Mouse (Mus musculus) MEL (cell line): Measurements from ENCODE around the gene Fbxo9. TPM values are rescaled to one million over a fixed set of nuclear protein-coding genes. Genes with fewer than 3 reads are reported as not detected.
"Not testable (repeated sequence)": the region's sequence is repeated elsewhere in the genome, so short reads cannot be mapped to it uniquely, and the experiment has no call there.

ENCODE experiments used
- DNase-seq: peaks from one replicate; pipeline ENCODE4 v3.0.0; 2011; ENCODE audit warnings: low read depth, low spot score
- H3K27ac ChIP-seq: 2 replicates; pipeline ENCODE4 v1.5.1; 2012; ENCODE audit warnings: low read depth, mild to moderate bottlenecking, control low read depth, low read length, moderate library complexity; ENCODE audit not compliant: control insufficient read depth
- H3K27me3 ChIP-seq, 2 experiments: fragments of 150-350 bp in 1 of 2; sonication (generic) in 1 of 2; 2 replicates each; pipeline ENCODE4 v1.6.1; 2012; ENCODE audit warnings: low read length in 2 of 2, mild to moderate bottlenecking in 2 of 2, improper control_type of control experiment in 1 of 2, moderate library complexity in 1 of 2; ENCODE audit not compliant: insufficient read depth in 2 of 2, control insufficient read depth in 1 of 2
- H3K36me3 ChIP-seq, 2 experiments: 2 replicates each; pipeline ENCODE4 v1.6.1; 2012 to 2014; ENCODE audit warnings: low read length in 2 of 2, improper control_type of control experiment in 1 of 2, inconsistent platforms in 1 of 2, mild to moderate bottlenecking in 1 of 2; ENCODE audit not compliant: insufficient read depth in 2 of 2, control insufficient read depth in 1 of 2
- H3K4me1 ChIP-seq, 2 experiments: fragments of 150-350 bp in 1 of 2; sonication (generic) in 1 of 2; 2 replicates each; pipeline ENCODE4 v1.6.1; 2012; ENCODE audit warnings: low read length in 2 of 2, improper control_type of control experiment in 1 of 2, mild to moderate bottlenecking in 1 of 2; ENCODE audit not compliant: insufficient read depth in 2 of 2, control insufficient read depth in 1 of 2
- H3K4me3 ChIP-seq, 2 experiments: fragments of 150-350 bp in 1 of 2; sonication (generic) in 1 of 2; 2 replicates each; pipeline ENCODE4 v1.5.1; 2012; ENCODE audit warnings: low read depth in 2 of 2, low read length in 2 of 2, mild to moderate bottlenecking in 2 of 2, moderate library complexity in 2 of 2, control low read depth in 1 of 2, improper control_type of control experiment in 1 of 2; ENCODE audit not compliant: control insufficient read depth in 1 of 2, insufficient read depth in 1 of 2
- H3K79me2 ChIP-seq: 2 replicates; pipeline ENCODE4 v1.6.1; 2012; ENCODE audit warnings: mild to moderate bottlenecking, low read length, moderate library complexity; ENCODE audit not compliant: control insufficient read depth, poor library complexity, insufficient read depth
- H3K9ac ChIP-seq: 2 replicates; pipeline ENCODE4 v1.6.1; 2012; ENCODE audit warnings: low read depth, mild to moderate bottlenecking, control low read depth, low read length, moderate library complexity; ENCODE audit not compliant: control insufficient read depth, poor library complexity, severe bottlenecking
- H3K9me3 ChIP-seq: fragments of 150-350 bp; sonication (generic); replicated peaks from 2 replicates; pipeline ENCODE4 v1.6.1; 2012; ENCODE audit warnings: mild to moderate bottlenecking, low read length, improper control_type of control experiment, moderate library complexity; ENCODE audit not compliant: insufficient read depth
- BHLHE40 ChIP-seq: IDR thresholded peaks from 2 replicates; pipeline ENCODE4 v1.6.1; 2012; ENCODE audit warnings: low read depth, mild to moderate bottlenecking, inconsistent platforms, low read length, improper control_type of control experiment, borderline replicate concordance
- CHD2 ChIP-seq: IDR thresholded peaks from 2 replicates; pipeline ENCODE4 v1.6.1; 2011; ENCODE audit warnings: low read length, improper control_type of control experiment
- CTCF ChIP-seq, 3 experiments: IDR thresholded peaks in 2 of 3; conservative IDR thresholded peaks in 1 of 3; 2 replicates each; pipeline ENCODE4 v1.5.1; 2011 to 2012; ENCODE audit warnings: low read length in 3 of 3, low read depth in 2 of 3, mild to moderate bottlenecking in 2 of 3, improper control_type of control experiment in 1 of 3, inconsistent platforms in 1 of 3, mixed read lengths in 1 of 3, moderate library complexity in 1 of 3; ENCODE audit not compliant: control insufficient read depth in 1 of 3, insufficient read depth in 1 of 3, poor library complexity in 1 of 3, severe bottlenecking in 1 of 3
- ELF1 ChIP-seq: IDR thresholded peaks from 2 replicates; pipeline ENCODE4 v1.6.1; 2014; ENCODE audit warnings: low read depth, mild to moderate bottlenecking, inconsistent platforms, low read length, improper control_type of control experiment, moderate library complexity
- EP300 ChIP-seq, 2 experiments: IDR thresholded peaks; 2 replicates each; pipeline ENCODE4 v1.6.1; 2011; ENCODE audit warnings: improper control_type of control experiment in 2 of 2, low read length in 2 of 2, low read depth in 1 of 2, mild to moderate bottlenecking in 1 of 2
- ETS1 ChIP-seq: IDR thresholded peaks from 2 replicates; pipeline ENCODE4 v1.6.1; 2012; ENCODE audit warnings: low read depth, mild to moderate bottlenecking, inconsistent platforms, low read length, improper control_type of control experiment, moderate library complexity
- GABPA ChIP-seq: IDR thresholded peaks from 2 replicates; pipeline ENCODE4 v1.6.1; 2012; ENCODE audit warnings: low read depth, mild to moderate bottlenecking, inconsistent platforms, low read length, improper control_type of control experiment, moderate library complexity
- JUND ChIP-seq: IDR thresholded peaks from 2 replicates; pipeline ENCODE4 v1.6.1; 2011; ENCODE audit warnings: low read depth, mild to moderate bottlenecking, improper control_type of control experiment, low read length
- KAT2A ChIP-seq: conservative IDR thresholded peaks from 2 replicates; pipeline ENCODE4 v1.6.1; 2012; ENCODE audit warnings: low read depth, low read length, improper control_type of control experiment, inconsistent platforms
- MAFK ChIP-seq: IDR thresholded peaks from 2 replicates; pipeline ENCODE4 v1.6.1; 2011; ENCODE audit warnings: low read depth, mild to moderate bottlenecking, low read length, improper control_type of control experiment, borderline replicate concordance
- MAZ ChIP-seq: IDR thresholded peaks from 2 replicates; pipeline ENCODE4 v1.6.1; 2012; ENCODE audit warnings: low read depth, mild to moderate bottlenecking, inconsistent platforms, low read length, improper control_type of control experiment
- MYB ChIP-seq: IDR thresholded peaks from 2 replicates; pipeline ENCODE4 v1.6.1; 2011; ENCODE audit warnings: mild to moderate bottlenecking, low read depth, low read length, improper control_type of control experiment
- NRF1 ChIP-seq: IDR thresholded peaks from 2 replicates; pipeline ENCODE4 v1.6.1; 2014; ENCODE audit warnings: low read depth, mild to moderate bottlenecking, inconsistent platforms, low read length, improper control_type of control experiment, moderate library complexity; ENCODE audit not compliant: poor library complexity, insufficient read depth, severe bottlenecking
- RAD21 ChIP-seq: IDR thresholded peaks from 2 replicates; pipeline ENCODE4 v1.6.1; 2011; ENCODE audit warnings: mild to moderate bottlenecking, low read depth, low read length, improper control_type of control experiment
- RCOR1 ChIP-seq: IDR thresholded peaks from 2 replicates; pipeline ENCODE4 v1.6.1; 2012; ENCODE audit warnings: low read depth, mild to moderate bottlenecking, inconsistent platforms, low read length, improper control_type of control experiment
- SMC3 ChIP-seq: IDR thresholded peaks from 2 replicates; pipeline ENCODE4 v1.6.1; 2011; ENCODE audit warnings: low read depth, low read length, improper control_type of control experiment
- TAL1 ChIP-seq: IDR thresholded peaks from 2 replicates; pipeline ENCODE4 v1.6.1; 2012; ENCODE audit warnings: mild to moderate bottlenecking, inconsistent platforms, low read length, moderate library complexity, mixed read lengths
- TCF12 ChIP-seq: IDR thresholded peaks from 2 replicates; pipeline ENCODE4 v1.6.1; 2014; ENCODE audit warnings: low read depth, mild to moderate bottlenecking, inconsistent platforms, low read length, improper control_type of control experiment, moderate library complexity
- UBTF ChIP-seq: IDR thresholded peaks from 2 replicates; pipeline ENCODE4 v1.6.1; 2012; ENCODE audit warnings: low read depth, mild to moderate bottlenecking, inconsistent platforms, low read length, improper control_type of control experiment, moderate library complexity, borderline replicate concordance; ENCODE audit not compliant: insufficient read depth
- USF2 ChIP-seq, 2 experiments: IDR thresholded peaks; 2 replicates each; pipeline ENCODE4 v1.6.1; 2011 to 2012; ENCODE audit warnings: improper control_type of control experiment in 2 of 2, low read length in 2 of 2, borderline replicate concordance in 1 of 2, inconsistent platforms in 1 of 2, low read depth in 1 of 2, mild to moderate bottlenecking in 1 of 2; ENCODE audit not compliant: insufficient read depth in 1 of 2
- ZC3H11A ChIP-seq: IDR thresholded peaks from 2 replicates; pipeline ENCODE4 v1.6.1; 2012; ENCODE audit warnings: low read depth, mild to moderate bottlenecking, inconsistent platforms, low read length, improper control_type of control experiment
- ZKSCAN1 ChIP-seq: IDR thresholded peaks from 2 replicates; pipeline ENCODE4 v1.6.1; 2012; ENCODE audit warnings: low read depth, mild to moderate bottlenecking, inconsistent platforms, low read length, improper control_type of control experiment, moderate library complexity
- ZMIZ1 ChIP-seq: IDR thresholded peaks from 2 replicates; pipeline ENCODE4 v1.6.1; 2012; ENCODE audit warnings: low read depth, mild to moderate bottlenecking, inconsistent platforms, low read length, improper control_type of control experiment, moderate library complexity
- ZNF384 ChIP-seq: IDR thresholded peaks from 2 replicates; pipeline ENCODE4 v1.6.1; 2012; ENCODE audit warnings: low read depth, mild to moderate bottlenecking, inconsistent platforms, low read length, improper control_type of control experiment
- polyA plus RNA-seq, 2 experiments: library from polyadenylated mRNA; stranded (reverse) in 1 of 2; unstranded in 1 of 2; fragments of >175 nt in 1 of 2; fragments of >200 nt in 1 of 2; gene quantifications; 2 replicates each; pipeline versions ENCODE4 v1.2.1 to v1.2.4; 2012; ENCODE audit warnings: low replicate concordance in 2 of 2, low read depth in 1 of 2; ENCODE audit not compliant: insufficient read length in 2 of 2, insufficient read depth in 1 of 2, missing spikeins in 1 of 2
- total RNA-seq: library from RNA; depleted of rRNA; stranded (reverse); fragments of 300-350 nt; gene quantifications from 2 replicates; pipeline ENCODE4 v1.2.3, GENCODE M21; 2012

The Fbxo9 gene
- total and polyA plus RNA-seq, 3 experiments: 47.0 to 402 (median 56.0) TPM

- TF ChIP-seq TAL1 (no peak), GABPA (no peak)
Measured at GRCm38 (mm10) chr9:78108796-78109239, at the start of gene Fbxo9, which contains the start of gene Ick (continued).

DNA sequence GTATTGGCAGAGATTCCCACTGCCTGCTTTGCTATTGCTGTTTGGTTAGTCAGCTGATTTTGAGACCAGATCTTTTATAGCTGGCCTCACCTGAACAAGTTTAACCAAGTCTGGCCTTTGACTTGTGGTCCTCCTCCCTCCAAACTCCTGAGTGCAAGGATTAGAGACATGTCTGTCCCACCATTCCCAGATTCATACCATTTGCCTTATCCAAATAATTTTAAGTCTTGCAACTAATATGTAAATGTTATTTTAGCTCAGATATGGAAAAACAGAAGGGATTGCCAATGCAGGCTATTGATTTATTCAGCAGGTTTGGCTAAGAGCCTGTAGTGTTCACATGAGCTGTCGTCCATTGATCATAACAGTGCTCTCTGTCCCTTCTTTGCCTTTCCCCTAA lies 48.4 kb upstream of the Fbxo9 start:
- TF ChIP-seq RCOR1 (no peak), ETS1 (no peak), USF2 (IDR thresholded peaks at IDR 0.05; ENCODE audit: borderline replicate concordance in 1 of 2, insufficient read depth in 1 of 2, low read depth in 1 of 2, low read length in 2 of 2) (no peak)
- no peaks in the 10 kb centered on the region for H3K4me1 ChIP-seq
- H3K27ac ChIP-seq: no peak overlapping the region
- no peak overlapping the region for H3K9ac ChIP-seq
- H3K36me3 ChIP-seq: peaks cover 0 to 2% of the 10 kb centered on the region in 2 experiments; a peak in 1 of 4 replicates
- no peak overlapping the region for H3K4me3 ChIP-seq
- no peak for DNase-seq
- no peaks in the 10 kb centered on the region for H3K79me2 ChIP-seq
- no peaks in the 10 kb centered on the region for H3K27me3 ChIP-seq
- H3K9me3 ChIP-seq: no peaks in the 10 kb centered on the region

DNA sequence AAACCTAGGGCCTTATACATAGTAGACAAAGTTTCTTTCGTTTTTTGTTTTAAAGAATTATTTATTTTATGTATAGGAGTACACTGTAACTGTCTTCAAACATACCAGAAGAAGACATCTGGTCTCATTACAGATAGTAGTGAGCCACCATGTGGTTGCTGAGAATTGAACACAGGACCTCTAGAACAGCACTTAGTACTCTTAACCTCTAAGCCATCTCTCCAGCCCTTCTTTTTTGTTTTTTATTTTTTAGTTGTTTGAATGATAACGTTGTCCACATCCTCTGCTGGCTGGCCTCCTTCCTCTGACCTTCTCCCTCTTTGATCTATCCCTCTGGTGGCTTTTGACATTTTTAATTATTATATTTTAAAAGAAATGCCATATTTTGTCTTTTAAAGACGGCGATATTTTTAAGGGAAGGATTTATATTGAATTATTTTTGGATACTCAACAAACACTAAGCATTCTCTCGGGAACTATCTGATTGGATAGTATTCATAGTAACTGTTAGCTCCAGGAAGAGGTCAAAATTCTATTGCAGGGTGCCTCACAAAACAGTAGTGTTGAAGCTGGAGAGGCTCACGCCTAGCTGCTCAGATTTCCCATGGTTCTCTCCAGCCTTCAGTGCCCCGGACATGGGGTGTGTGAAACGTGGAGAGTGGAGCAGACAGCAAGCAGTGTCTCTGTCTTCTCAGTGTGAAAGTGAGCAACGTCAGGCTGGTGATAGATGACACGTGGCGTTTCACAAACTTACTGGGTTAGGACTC lies 45.5 kb upstream of the Fbxo9 start:
- Histone ChIP-seq H3K4me3 (no peak overlapping the region), H3K27me3 (no peaks in the 10 kb centered on the region), H3K4me1 (no peaks in the 10 kb centered on the region), H3K79me2 (no peaks in the 10 kb centered on the region), H3K9me3 (no peaks in the 10 kb centered on the region), H3K9ac (no peak overlapping the region), H3K27ac (no peak overlapping the region), H3K36me3 (peaks cover 0 to 2% of the 10 kb centered on the region in 2 experiments; a peak in 1 of 4 replicates)
- DNase-seq: no peak
- TF ChIP-seq UBTF (no peak), MYB (no peak), JUND (no peak), RAD21 (no peak), TAL1 (no peak), CHD2 (no peak), ZC3H11A (no peak), ZKSCAN1 (no peak), EP300 (IDR thresholded peaks at IDR 0.05; ENCODE audit: low read depth in 1 of 2, low read length in 2 of 2) (no peak), SMC3 (no peak), MAZ (no peak), ELF1 (no peak), MAFK (no peak), CTCF (IDR thresholded peaks at IDR 0.05 in 2 of 3, conservative IDR thresholded peaks at IDR 0.05 in 1 of 3; ENCODE audit: control insufficient read depth in 1 of 3, insufficient read depth in 1 of 3, low read depth in 2 of 3, low read length in 3 of 3, poor library complexity in 1 of 3, severe bottlenecking in 1 of 3) (no peak), NRF1 (no peak), KAT2A (no peak), ZMIZ1 (no peak), BHLHE40 (no peak), TCF12 (no peak), ZNF384 (no peak)

DNA sequence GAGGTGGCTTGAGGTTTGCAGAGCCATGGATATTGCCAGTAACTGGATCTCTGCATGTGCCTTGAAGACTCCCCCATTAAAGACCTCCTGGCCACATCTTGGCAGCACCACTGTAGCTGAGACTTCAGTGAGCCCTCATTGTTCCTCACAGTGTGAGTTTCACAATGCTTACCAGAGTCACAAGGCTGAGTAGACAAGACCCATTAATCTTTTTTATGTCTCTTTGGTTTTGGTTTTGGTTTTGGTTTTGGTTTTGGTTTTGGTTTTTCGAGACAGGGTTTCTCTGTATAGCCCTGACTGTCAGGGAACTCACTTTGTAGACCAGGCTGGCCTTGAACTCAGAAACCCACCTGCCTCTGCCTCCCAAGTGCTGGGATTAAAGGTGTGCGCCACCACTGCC lies 40.9 kb upstream of the Fbxo9 start:
- H3K27me3 ChIP-seq, H3K9me3 ChIP-seq, H3K4me3 ChIP-seq, H3K9ac ChIP-seq, H3K79me2 ChIP-seq, H3K27ac ChIP-seq, DNase-seq, H3K4me1 ChIP-seq, H3K36me3 ChIP-seq: not testable (repeated sequence)
